Mouse (Mus musculus): ENCODE data around the gene Cacna2d3. TPM values are rescaled to one million over a fixed set of nuclear protein-coding genes. Genes with fewer than 3 reads are reported as not detected.

Cacna2d3 gene
- total RNA-seq, 2 experiments from 2014 or later, result 0.08 TPM; not detected in 1

- ATAC-seq (replicated peaks; ENCODE audit: low FRiP score, poor library complexity, severe bottlenecking), result no peak
These were observed 517.3 kb downstream of the Cacna2d3 start for GRCm38 (mm10) chr14:29204236-29204966.

GRCm38 (mm10) chr14:29196171-29196570 is 525.5 kb downstream of the Cacna2d3 start:
- no peak for ATAC-seq (replicated peaks; ENCODE audit: low FRiP score, poor library complexity, severe bottlenecking)

- ATAC-seq (replicated peaks; ENCODE audit: low FRiP score, poor library complexity, severe bottlenecking), result no peak
These were observed 530.2 kb downstream of the Cacna2d3 start for GRCm38 (mm10) chr14:29191426-29191825.

- ATAC-seq (replicated peaks; ENCODE audit: low FRiP score, poor library complexity, severe bottlenecking), result no peak
These were observed 537.9 kb downstream of the Cacna2d3 start for GRCm38 (mm10) chr14:29183730-29184129.

GRCm38 (mm10) chr14:29179397-29179888 is 542.2 kb downstream of the Cacna2d3 start:
- ATAC-seq (replicated peaks; ENCODE audit: low FRiP score, poor library complexity, severe bottlenecking), result no peak

- no peak for ATAC-seq (replicated peaks; ENCODE audit: low FRiP score, poor library complexity, severe bottlenecking)
These were observed 542.8 kb downstream of the Cacna2d3 start for GRCm38 (mm10) chr14:29178695-29179396.

- no peak for ATAC-seq (replicated peaks; ENCODE audit: low FRiP score, poor library complexity, severe bottlenecking)
These were observed 546.9 kb downstream of the Cacna2d3 start for GRCm38 (mm10) chr14:29174762-29175161.

GRCm38 (mm10) chr14:29172207-29172606 is 549.5 kb downstream of the Cacna2d3 start:
- ATAC-seq (replicated peaks; ENCODE audit: low FRiP score, poor library complexity, severe bottlenecking), result no peak

- no peak for ATAC-seq (replicated peaks; ENCODE audit: low FRiP score, poor library complexity, severe bottlenecking)
These were observed 557.0 kb downstream of the Cacna2d3 start for GRCm38 (mm10) chr14:29164653-29165030.

GRCm38 (mm10) chr14:29163998-29164652 is 557.5 kb downstream of the Cacna2d3 start:
- no peak for ATAC-seq (replicated peaks; ENCODE audit: low FRiP score, poor library complexity, severe bottlenecking)

- no peak for ATAC-seq (replicated peaks; ENCODE audit: low FRiP score, poor library complexity, severe bottlenecking)
These were observed 561.9 kb downstream of the Cacna2d3 start for GRCm38 (mm10) chr14:29159803-29160202.

GRCm38 (mm10) chr14:29157096-29157495 is 564.6 kb downstream of the Cacna2d3 start:
- ATAC-seq (replicated peaks; ENCODE audit: low FRiP score, poor library complexity, severe bottlenecking), result no peak

- ATAC-seq (replicated peaks; ENCODE audit: low FRiP score, poor library complexity, severe bottlenecking), result no peak
These were observed 577.5 kb downstream of the Cacna2d3 start for GRCm38 (mm10) chr14:29144184-29144583.

GRCm38 (mm10) chr14:29137614-29138013 is 584.0 kb downstream of the Cacna2d3 start:
- ATAC-seq (replicated peaks; ENCODE audit: low FRiP score, poor library complexity, severe bottlenecking), result no peak

- no peak for ATAC-seq (replicated peaks; ENCODE audit: low FRiP score, poor library complexity, severe bottlenecking)
These were observed 584.6 kb downstream of the Cacna2d3 start for GRCm38 (mm10) chr14:29137006-29137579.

- no peak for ATAC-seq (replicated peaks; ENCODE audit: low FRiP score, poor library complexity, severe bottlenecking)
These were observed 586.8 kb downstream of the Cacna2d3 start for GRCm38 (mm10) chr14:29134901-29135300.

GRCm38 (mm10) chr14:29130511-29130910 is 591.2 kb downstream of the Cacna2d3 start:
- no peak for ATAC-seq (replicated peaks; ENCODE audit: low FRiP score, poor library complexity, severe bottlenecking)

GRCm38 (mm10) chr14:29123886-29124285 is 597.8 kb downstream of the Cacna2d3 start:
- no peak for ATAC-seq (replicated peaks; ENCODE audit: low FRiP score, poor library complexity, severe bottlenecking)

- ATAC-seq (replicated peaks; ENCODE audit: low FRiP score, poor library complexity, severe bottlenecking), result no peak
These were observed 598.9 kb downstream of the Cacna2d3 start for GRCm38 (mm10) chr14:29122749-29123148.

GRCm38 (mm10) chr14:29113852-29114450 is 607.7 kb downstream of the Cacna2d3 start:
- no peak for ATAC-seq (replicated peaks; ENCODE audit: low FRiP score, poor library complexity, severe bottlenecking)

All from erythroid progenitor cell, adult 5-6 weeks (primary cell).